Mouse (Mus musculus) midbrain, embryonic 16.5 days (tissue): ENCODE data around the gene Coro1c. TPM values are rescaled to one million over a fixed set of nuclear protein-coding genes. Genes with fewer than 3 reads are reported as not detected.

Experiments used
- ATAC-seq: fragments of 200-750 bp; cut with Nextera tagmentation; 2 replicates; pipeline ENCODE4 v1.8.0; 2017; ENCODE audit warnings: moderate TSS enrichment
- H3K27ac ChIP-seq: fragments of 300-500 bp; sonication (generic); 2 replicates; pipeline ENCODE4 v1.5.1; 2014; ENCODE audit warnings: mild to moderate bottlenecking, low read length, mixed read lengths
- H3K27me3 ChIP-seq: fragments of 300-500 bp; sonication (generic); 2 replicates; pipeline ENCODE4 v1.6.1; 2014; ENCODE audit warnings: low read depth, low read length, mixed read lengths; ENCODE audit not compliant: control insufficient read depth, insufficient read depth
- H3K36me3 ChIP-seq: fragments of 300-500 bp; sonication (generic); 2 replicates; pipeline ENCODE4 v1.6.1; 2014; ENCODE audit warnings: mild to moderate bottlenecking, low read length, moderate library complexity, mixed read lengths; ENCODE audit not compliant: control insufficient read depth, insufficient read depth
- H3K4me1 ChIP-seq: fragments of 300-500 bp; sonication (generic); 2 replicates; pipeline ENCODE4 v1.6.1; 2014; ENCODE audit warnings: mild to moderate bottlenecking, low read length, mixed read lengths; ENCODE audit not compliant: control insufficient read depth, insufficient read depth
- H3K4me2 ChIP-seq: fragments of 300-500 bp; sonication (generic); 2 replicates; pipeline ENCODE4 v1.6.1; 2014; ENCODE audit warnings: mild to moderate bottlenecking, low read length, mixed read lengths
- H3K4me3 ChIP-seq: fragments of 300-500 bp; sonication (generic); 2 replicates; pipeline ENCODE4 v1.5.1; 2014; ENCODE audit warnings: low read depth, mild to moderate bottlenecking, low read length, moderate library complexity, mixed read lengths
- H3K9ac ChIP-seq: fragments of 300-500 bp; sonication (generic); 2 replicates; pipeline ENCODE4 v1.6.1; 2014; ENCODE audit warnings: low read depth, low read length, mixed read lengths
- H3K9me3 ChIP-seq: fragments of 300-500 bp; sonication (generic); replicated peaks from 2 replicates; pipeline ENCODE4 v1.6.1; 2014; ENCODE audit warnings: mild to moderate bottlenecking, low read length, mixed read lengths; ENCODE audit not compliant: control insufficient read depth, poor library complexity, severe bottlenecking
- WGBS: fragments of 180-500 bp; shearing (Covaris S2); extraction: QIAGEN DNeasy Blood & Tissue Kit; methylation state at CpG from one replicate; pipeline ENCODE4 v1.1.7; 2014; 5-methylcytosine and 5-hydroxymethylcytosine counted together
- polyA plus RNA-seq: library from polyadenylated mRNA; unstranded; fragments of >200 nt; fragmentation: Nextera tagmentation; extraction: Ambion mirVana; gene quantifications from 2 replicates; pipeline ENCODE4 v1.2.1, GENCODE M21; 2015

Coro1c gene
- polyA plus RNA-seq, 1 experiment from 2014 or later = 209 TPM

DNA sequence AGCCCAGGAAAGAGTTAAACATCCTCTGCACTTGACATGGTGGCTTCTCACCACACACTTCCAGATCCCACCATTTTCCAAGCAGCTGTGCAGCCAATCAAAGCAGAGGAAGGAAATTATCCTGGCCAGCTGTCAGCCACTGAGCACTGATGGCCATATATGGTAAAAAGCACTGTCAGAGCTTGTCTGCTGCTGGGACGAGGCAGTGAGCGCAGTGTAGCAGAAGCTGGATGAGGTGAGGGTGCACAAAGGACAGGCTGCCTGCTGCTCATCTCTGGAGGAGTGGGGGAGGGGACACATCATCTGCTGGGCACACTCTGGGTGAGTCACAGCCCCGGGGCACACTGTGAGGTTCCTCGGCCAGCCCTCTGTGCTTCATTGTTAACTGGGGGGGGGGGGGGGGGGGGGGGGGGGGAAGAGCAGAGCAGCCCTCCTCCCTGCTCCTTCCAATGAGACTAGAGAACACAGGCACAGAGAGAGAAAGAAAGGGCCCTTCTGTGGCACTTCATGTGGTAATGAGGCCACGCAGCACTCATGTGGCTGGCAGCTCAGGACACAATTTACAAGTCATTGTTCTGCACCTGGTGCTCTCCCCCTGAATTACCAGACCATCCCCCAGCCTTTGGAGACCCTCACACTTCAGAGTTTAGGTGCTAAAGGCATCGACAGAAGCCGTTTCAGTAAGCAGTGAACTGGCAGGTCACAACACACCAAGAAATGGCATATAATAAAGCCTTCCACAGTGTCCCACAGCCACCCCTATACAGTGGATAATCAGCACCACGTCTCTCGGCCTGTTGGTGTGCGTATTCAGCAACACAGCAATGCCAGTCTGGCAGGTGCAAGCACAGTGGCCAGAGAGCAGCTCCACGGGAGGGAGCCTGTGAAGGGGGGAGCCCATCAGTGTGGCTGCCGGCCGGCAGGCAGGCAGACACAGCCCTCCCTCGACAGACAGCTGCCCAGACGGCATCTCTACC lies 35.3 kb downstream of the Coro1c start:
- H3K4me3 ChIP-seq = peak overlapping the region; percentile 17
- peak overlapping the region; percentile 65 for H3K9ac ChIP-seq
- no peaks in the 10 kb centered on the region for H3K9me3 ChIP-seq
- WGBS = 1% methylated on average over 13 of the region's 15 CpGs
- peaks cover 60% of the 10 kb centered on the region for H3K4me1 ChIP-seq
- peak; percentile 90 for ATAC-seq
- peak overlapping the region; percentile 98 for H3K27ac ChIP-seq
- H3K27me3 ChIP-seq = no peaks in the 10 kb centered on the region
- H3K36me3 ChIP-seq = 0 out of 2 replicates have a peak, but pooled peaks cover 5% of the 10 kb centered on the region
- H3K4me2 ChIP-seq = peak overlapping the region; percentile 49

DNA sequence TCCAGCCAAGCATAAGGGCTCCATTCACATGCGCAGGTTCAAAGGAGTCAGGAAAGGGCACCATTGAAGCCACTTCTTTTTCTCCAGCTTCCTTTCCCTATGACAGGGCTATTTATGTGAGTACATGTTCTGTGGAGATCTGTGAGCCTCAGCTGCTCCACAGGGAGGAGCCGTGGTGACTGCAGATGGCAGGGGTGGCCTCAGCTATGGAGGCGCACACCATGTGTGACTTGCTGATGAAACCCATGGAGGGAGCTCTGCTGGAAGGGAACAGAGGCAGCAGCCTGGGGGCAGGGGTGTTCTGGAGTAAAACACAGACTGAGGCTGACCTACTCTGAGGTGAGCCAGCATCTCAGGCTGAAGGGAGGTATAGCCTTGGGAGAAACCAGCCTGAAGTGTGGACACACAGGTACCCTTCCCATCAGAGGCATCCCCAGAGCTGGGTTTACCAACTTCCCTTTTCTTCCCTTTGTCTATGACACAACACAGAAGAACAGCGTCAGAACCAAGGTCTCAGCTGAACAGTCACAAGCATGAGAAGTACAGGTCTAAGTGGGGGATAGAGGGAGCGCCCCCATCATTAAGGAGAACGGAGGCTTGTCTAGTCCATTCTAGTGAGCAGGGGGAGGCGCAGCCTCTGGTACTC lies 36.5 kb downstream of the Coro1c start:
- Histone ChIP-seq H3K4me1 (peaks cover 58% of the 10 kb centered on the region), H3K4me3 (no peak overlapping the region), H3K4me2 (no peak overlapping the region), H3K36me3 (0 out of 2 replicates have a peak, but pooled peaks cover 5% of the 10 kb centered on the region), H3K9ac (no peak overlapping the region; the same call in 1 of the 2 replicates), H3K27ac (peak overlapping the region; percentile 98), H3K27me3 (no peaks in the 10 kb centered on the region), H3K9me3 (no peaks in the 10 kb centered on the region)
- ATAC-seq = peak; percentile 4; the same call in 1 of the 2 replicates
- 65% methylated on average over 7 of the region's 7 CpGs for WGBS

DNA sequence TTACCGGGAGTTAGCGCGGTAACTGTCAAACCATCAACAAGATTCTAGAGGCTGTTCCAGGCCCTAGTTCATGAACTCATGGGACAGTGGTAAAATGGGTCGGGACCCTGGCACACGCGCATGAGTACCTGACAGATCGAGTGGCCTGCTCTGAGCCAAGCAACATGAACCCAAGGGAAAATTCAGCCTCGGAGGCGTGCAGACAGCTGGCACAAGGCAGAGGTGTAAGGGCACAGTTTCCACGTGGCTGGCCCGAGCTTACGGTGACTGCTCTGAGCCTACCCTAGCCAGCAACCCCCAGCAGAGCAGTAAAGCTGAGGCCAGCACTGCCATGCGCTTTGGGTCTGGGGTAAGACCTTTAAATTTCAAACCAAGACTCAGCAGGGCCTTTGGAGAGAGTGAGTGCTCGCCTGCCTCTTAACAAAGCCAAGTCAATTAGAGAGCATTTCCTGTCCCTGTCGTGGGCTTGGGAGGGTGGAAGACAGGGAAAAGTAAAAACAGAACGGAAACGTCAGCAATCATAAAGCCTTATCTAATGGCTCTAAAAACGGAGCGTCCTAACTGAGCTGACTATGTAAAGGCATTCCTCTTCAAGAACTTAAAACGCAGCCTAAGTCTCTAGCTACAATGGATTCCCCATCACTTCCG lies 38.0 kb downstream of the Coro1c start:
- WGBS = 36% methylated on average over 21 of the region's 21 CpGs
- H3K27me3 ChIP-seq = no peaks in the 10 kb centered on the region
- no peak overlapping the region for H3K4me3 ChIP-seq
- peaks cover 58% of the 10 kb centered on the region for H3K4me1 ChIP-seq
- H3K9me3 ChIP-seq = no peaks in the 10 kb centered on the region
- no peaks in the 10 kb centered on the region for H3K36me3 ChIP-seq
- no peak overlapping the region for H3K9ac ChIP-seq
- no peak for ATAC-seq
- peak overlapping the region; percentile 98 for H3K27ac ChIP-seq
- no peak overlapping the region for H3K4me2 ChIP-seq

DNA sequence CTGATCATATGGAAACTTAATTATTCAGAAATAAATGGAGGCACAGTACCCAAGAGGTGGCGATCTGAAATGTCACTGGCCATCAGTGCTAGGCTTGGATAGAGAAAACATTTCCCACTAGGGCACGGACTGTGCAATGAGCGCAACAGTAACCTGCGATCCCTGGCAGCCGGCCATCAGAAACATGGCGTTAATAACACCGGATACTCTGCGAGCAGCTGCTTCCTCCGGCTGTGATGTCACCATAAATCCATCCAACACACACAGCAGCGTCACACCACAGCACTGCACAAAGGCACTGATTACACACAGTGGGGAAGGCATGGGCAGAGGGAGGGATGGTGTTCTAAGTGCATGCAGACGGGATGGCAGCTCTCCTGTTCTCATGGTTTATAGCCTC lies 39.4 kb downstream of the Coro1c start:
- no peaks in the 10 kb centered on the region for H3K27me3 ChIP-seq

DNA sequence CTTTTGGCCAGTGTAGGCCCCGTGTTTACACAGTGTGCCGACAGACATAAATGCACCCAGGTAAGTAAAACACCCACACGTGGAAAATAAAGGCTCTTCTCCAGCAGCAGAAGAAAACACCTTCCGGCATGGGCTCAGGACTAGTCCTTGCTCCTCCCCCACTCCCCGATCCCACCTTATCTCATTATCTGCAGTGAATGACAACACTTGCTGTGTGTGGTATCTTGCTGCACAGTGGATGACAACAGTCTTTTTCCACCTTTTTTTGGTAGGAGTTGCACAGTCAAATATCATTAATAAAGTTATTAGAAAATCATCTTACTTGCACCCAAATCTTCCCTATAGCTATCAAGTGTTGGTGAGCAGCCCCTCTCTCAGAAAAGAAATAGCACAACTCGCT lies 43.6 kb downstream of the Coro1c start:
- 92% methylated on average over 6 of the region's 6 CpGs for WGBS
- Histone ChIP-seq H3K4me3 (no peak overlapping the region), H3K4me2 (no peak overlapping the region), H3K36me3 (peaks cover 4% of the 10 kb centered on the region; the same call in 1 of the 2 replicates), H3K27me3 (no peaks in the 10 kb centered on the region), H3K4me1 (peaks cover 9% of the 10 kb centered on the region; the same call in 1 of the 2 replicates), H3K9ac (no peak overlapping the region), H3K27ac (no peak overlapping the region), H3K9me3 (no peaks in the 10 kb centered on the region)
- ATAC-seq = no peak

More for the DNA sequence above, 39.4 kb downstream of the Coro1c start:
- Histone ChIP-seq H3K4me3 (no peak overlapping the region), H3K27ac (0 out of 2 replicates have a peak overlapping the region, but pooled peaks have one; percentile 40), H3K9me3 (no peaks in the 10 kb centered on the region), H3K4me2 (no peak overlapping the region), H3K36me3 (peaks cover 4% of the 10 kb centered on the region; the same call in 1 of the 2 replicates), H3K9ac (no peak overlapping the region), H3K4me1 (peaks cover 49% of the 10 kb centered on the region)
- ATAC-seq = no peak
- 29% methylated on average over 11 of the region's 11 CpGs for WGBS

DNA sequence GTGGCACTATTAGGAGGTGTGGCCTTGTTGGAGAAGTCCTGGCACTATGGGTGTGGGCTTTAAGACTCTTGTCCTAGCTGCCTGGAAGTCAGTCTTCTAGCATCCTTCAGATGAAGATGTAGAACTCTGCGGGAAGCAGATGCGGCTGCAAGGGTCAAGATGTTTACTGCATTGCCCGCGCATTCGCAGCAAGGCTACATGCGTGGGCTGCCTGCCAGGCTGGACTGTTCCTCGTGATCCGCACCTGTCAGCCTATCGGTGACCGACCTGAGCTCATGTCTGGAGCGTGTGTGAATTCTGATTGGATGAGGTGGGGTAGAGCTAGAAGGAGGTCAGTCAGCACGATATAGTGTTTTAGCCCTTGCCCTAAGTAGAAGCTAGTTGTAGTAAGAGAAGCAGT lies 44.6 kb downstream of the Coro1c start:
- Histone ChIP-seq H3K4me3 (no peak overlapping the region), H3K4me2 (no peak overlapping the region), H3K9me3 (no peaks in the 10 kb centered on the region), H3K36me3 (peaks cover 4% of the 10 kb centered on the region; the same call in 1 of the 2 replicates), H3K27me3 (no peaks in the 10 kb centered on the region), H3K4me1 (peaks cover 7% of the 10 kb centered on the region; the same call in 1 of the 2 replicates), H3K9ac (no peak overlapping the region), H3K27ac (no peak overlapping the region)
- no peak for ATAC-seq
- 95% methylated on average over 12 of the region's 12 CpGs for WGBS

DNA sequence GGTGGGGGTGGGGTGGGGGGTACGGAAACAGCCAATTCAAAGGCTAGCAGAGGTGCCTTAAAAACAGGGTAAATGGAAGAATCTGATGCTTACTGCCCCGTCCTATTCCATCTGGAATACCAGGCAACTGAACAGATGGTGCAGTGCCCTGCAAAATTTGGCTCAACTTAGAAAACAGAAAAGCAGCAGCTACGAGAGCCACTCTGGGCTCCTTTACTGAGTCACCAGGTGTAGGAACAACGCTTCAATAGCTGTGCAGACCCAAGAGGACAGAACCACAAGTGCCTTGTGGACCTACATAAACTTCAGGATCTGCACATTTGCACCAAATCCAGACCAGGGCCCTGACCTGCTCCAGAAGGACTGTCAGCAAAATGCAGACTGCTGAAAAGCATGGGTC lies 46.1 kb downstream of the Coro1c start:
- Histone ChIP-seq H3K4me1 (peaks cover 5% of the 10 kb centered on the region; the same call in 1 of the 2 replicates), H3K9me3 (no peaks in the 10 kb centered on the region), H3K4me2 (no peak overlapping the region), H3K27ac (peak overlapping the region; percentile 24; the same call in 1 of the 2 replicates), H3K4me3 (no peak overlapping the region), H3K9ac (no peak overlapping the region), H3K36me3 (peaks cover 4% of the 10 kb centered on the region; the same call in 1 of the 2 replicates), H3K27me3 (no peaks in the 10 kb centered on the region)
- WGBS = 73% methylated on average over 4 of the region's 4 CpGs
- ATAC-seq = no peak

DNA sequence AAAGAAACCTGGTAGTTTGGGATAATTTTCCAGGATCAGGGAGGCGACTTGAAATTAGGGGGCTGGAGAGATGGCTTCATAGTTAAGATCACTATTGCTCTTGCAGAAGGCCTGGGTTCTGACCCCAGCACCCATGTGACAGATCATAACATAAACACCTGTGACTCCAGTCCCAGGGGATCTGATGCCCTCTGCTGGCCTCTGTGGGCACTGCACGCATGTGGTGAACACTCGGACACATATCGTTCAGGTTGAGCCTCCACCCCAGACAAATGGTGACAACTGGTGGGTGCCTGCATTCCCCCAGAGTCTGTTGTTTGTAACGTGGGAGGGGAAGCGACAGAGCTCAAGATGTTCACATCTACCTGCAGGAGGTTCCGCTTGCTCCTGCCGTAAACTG lies 47.3 kb downstream of the Coro1c start:
- no peak overlapping the region for H3K9ac ChIP-seq
- H3K27ac ChIP-seq = no peak overlapping the region
- H3K9me3 ChIP-seq = no peaks in the 10 kb centered on the region
- peaks cover 4% of the 10 kb centered on the region; the same call in 1 of the 2 replicates for H3K36me3 ChIP-seq
- H3K4me3 ChIP-seq = no peak overlapping the region
- peaks cover 15% of the 10 kb centered on the region; the same call in 1 of the 2 replicates for H3K4me1 ChIP-seq
- no peak for ATAC-seq
- H3K27me3 ChIP-seq = no peaks in the 10 kb centered on the region
- H3K4me2 ChIP-seq = no peak overlapping the region
- 95% methylated on average over 8 of the region's 8 CpGs for WGBS
